Mouse (Mus musculus): ENCODE data around the gene Cercam.
"Not testable (repeated sequence)": the region's sequence is repeated elsewhere in the genome, so short reads cannot be mapped to it uniquely, and the experiment has no call there.

The Cercam gene

DNA sequence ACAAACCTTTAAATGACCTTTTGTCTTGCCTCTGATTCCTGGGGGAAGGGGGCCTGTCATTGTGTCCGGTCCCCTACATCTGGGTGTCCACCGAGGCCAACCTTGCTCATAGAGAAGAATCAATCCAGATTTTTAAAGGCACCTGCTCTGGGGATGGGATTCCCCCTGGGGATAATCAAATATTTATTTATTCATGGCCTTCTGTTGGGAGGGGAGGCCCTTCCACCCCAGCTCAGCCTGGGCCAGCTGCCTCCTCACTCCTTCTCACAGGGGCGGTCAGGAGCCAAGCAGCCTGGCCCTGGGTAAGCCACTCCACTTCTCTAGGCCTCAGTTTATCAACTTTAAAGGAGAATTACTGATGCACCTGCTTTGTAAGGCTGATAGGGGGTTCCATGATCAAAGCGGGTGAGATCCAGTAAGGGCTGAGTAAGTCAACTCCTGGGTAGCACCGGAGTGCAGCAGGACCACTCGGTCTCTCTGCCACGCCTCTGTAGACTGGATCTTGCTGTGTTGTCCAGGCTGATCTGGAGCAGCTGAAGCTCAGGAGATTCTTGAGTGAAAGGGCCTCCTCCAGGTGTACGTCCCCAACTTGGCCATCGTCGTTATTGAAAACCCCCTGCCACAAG, 13.3 kb upstream of the Cercam start:
- DNase-seq = no peak

DNA sequence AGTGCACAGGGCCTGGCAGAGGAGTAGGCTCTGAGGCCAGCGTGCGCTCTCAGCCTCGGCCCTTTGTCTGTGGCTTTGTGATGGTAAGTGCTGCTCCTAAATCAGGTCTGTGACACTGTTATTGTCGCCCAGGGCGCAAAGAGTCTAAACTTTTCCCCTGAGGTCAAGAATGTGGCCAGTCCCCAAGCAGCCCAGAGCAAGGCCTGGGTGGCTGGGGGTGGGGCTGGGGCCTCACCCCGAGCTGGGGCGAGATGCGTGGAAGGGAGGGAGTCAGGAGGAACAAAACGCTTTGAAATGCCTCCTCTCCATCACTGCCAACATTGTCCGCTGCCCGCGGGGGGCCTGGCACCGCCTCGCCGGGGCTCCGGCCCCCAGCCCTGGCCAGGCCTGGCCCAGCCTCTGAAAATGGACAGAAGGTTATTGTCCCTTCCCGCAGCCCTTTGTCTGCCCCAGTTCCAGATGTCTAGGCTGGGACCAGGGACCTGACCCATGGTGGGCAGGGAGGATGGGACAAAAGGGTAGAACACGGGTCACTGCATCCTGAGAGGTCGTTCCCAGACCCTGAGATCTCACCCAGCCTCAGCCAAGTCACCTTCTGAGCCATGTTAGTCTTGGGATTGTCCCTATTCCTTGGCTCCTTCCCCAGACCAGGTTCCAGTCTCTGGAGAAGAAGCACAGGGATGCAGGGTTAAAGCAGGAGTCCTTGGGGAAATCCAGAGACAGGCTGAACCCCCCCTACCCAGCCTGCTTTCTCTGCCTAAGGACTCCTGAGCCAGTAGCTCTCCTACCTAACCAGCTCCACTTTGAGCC, 12.3 kb upstream of the Cercam start:
- no peak for DNase-seq

- no peak for DNase-seq
Observed at GRCm38 (mm10) chr2:29857341-29857740, 11.6 kb upstream of the Cercam start.

GRCm38 (mm10) chr2:29857967-29858366, 11.0 kb upstream of the Cercam start:
- no peak for DNase-seq

GRCm38 (mm10) chr2:29858748-29859473, 10.1 kb upstream of the Cercam start:
- DNase-seq = peak; percentile 29 to 54

- no peak for DNase-seq
Observed at GRCm38 (mm10) chr2:29865125-29865524, 3.8 kb upstream of the Cercam start.

DNA sequence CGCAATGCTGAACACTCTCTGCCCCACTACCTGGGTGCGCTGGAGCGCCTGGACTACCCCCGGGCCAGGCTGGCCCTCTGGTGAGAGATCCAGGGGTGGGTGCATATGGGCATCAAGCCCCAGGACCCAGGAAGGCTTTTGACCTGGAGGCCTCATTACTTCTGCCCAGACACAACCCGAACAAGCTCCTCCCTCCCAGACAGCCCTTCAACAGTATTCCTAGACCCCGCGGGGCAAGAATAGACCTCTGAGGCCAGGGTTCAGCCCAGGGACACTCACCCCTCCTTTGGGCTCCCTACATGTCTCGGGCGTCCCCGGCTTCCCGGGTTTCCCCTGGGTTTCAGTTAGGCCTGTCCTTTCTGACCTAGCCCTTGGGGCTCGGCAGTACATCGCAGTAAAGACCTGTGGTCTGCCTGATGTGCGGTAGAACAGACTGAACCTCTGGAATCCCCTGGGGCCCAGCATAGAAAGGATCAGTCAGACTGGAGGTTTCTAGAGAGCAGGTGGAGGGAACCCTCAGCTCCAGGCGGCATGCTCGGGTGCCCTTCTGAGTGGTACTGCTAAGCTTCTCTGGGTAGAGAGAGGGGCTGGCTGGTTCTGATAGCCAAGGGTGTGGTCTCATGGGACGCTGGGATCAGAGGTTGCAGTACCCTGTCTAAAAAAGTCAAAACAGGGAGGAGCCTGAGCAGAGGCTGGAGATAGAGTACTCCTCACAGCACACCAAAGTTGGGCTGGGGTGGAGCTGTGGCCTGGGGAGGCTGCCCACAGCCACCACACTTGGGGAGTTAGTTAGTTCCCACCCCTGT, 885 bp downstream of the Cercam start:
- peak; percentile 27 for DNase-seq

GRCm38 (mm10) chr2:29872581-29873295, 3.8 kb downstream of the Cercam start:
- DNase-seq = no peak

DNA sequence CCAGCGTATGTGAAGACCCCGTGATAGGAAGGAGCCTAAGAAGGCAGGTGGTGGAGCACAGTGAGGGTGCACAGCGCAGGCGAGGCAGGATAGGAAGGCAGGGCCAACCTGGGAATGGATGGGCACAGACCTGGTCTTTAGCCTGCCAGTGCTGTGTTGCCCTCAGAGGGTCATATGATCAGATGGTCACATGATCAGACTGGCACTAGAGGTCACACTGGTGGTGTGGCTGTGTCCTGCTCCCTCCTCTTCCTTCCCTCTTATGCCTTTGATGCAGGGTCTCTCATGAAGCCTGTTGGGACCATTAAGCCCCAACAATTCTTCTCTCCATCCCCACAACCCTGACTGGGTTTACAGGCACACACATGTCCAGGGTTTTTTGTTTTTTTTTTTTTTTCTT, 4.8 kb downstream of the Cercam start:
- no peak for DNase-seq

DNA sequence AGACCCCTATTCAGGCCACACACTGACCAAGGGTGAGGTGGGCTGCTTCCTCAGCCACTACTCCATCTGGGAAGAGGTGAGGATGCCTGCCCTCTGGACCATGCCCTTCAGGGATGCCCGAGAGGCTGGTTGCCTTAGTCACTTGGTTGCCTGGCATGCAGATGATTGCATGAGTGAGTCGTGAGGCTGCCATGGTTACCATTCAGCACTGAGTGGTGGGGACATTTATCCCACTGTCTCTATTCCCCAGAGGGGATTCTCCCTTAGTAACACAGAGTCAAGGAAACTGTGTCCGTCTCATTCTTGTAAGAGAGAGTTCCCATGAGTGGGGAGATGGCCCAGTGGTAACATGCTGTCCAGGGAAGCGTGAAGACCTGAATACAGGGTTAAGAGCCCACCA, 9.1 kb downstream of the Cercam start:
- no peak for DNase-seq

DNA sequence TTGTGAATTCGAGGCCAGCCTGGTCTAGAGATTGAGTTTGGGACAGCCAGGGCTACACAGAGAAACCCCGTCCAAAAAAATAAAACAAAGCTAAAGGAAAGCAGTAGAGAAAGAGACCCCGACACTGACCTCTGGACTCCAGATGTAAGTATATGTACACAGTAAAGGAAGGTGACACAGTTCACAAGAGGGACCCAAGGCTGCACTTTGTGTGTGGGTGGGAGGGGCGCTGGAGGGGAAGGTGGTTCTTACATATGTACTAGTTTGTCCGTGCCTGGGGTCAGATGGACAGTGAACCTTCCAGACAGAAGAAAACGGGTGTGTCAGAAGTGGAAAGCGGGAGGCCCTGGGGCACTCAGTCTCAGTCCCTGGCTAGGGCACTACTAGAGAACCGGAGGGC, 10.2 kb downstream of the Cercam start:
- no peak for DNase-seq

- no peak for DNase-seq
Observed at GRCm38 (mm10) chr2:29879964-29880830, 11.2 kb downstream of the Cercam start.

DNA sequence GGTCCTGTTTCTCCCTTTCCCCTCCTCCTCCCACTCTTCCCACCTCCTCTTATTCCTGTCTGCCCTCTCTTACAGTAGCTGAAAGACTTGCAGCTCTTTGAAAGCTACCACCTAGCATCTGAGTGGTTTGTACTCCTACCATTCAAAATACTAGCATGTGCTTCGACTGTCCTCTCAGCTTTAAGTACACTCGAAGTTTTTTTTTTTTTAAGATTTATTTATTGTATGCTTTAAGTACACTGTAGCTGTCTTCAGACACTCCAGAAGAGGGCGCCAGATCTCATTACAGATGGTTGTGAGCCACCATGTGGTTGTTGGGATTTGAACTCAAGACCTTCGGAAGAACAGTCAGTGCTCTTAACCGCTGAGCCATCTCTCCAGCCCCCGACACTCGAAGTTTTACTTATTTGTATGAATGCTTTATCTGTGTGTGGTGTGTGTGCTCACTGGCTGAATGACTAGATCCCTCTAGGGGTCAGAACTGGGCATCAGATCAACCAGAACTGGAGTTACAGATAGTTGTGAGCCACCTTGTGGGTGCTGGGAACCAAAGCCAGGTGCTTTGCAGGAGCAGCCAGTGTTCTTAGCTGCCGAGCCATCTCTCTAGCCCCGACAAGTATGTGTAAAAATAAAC, 17.8 kb downstream of the Cercam start:
- not testable (repeated sequence) for DNase-seq

DNA sequence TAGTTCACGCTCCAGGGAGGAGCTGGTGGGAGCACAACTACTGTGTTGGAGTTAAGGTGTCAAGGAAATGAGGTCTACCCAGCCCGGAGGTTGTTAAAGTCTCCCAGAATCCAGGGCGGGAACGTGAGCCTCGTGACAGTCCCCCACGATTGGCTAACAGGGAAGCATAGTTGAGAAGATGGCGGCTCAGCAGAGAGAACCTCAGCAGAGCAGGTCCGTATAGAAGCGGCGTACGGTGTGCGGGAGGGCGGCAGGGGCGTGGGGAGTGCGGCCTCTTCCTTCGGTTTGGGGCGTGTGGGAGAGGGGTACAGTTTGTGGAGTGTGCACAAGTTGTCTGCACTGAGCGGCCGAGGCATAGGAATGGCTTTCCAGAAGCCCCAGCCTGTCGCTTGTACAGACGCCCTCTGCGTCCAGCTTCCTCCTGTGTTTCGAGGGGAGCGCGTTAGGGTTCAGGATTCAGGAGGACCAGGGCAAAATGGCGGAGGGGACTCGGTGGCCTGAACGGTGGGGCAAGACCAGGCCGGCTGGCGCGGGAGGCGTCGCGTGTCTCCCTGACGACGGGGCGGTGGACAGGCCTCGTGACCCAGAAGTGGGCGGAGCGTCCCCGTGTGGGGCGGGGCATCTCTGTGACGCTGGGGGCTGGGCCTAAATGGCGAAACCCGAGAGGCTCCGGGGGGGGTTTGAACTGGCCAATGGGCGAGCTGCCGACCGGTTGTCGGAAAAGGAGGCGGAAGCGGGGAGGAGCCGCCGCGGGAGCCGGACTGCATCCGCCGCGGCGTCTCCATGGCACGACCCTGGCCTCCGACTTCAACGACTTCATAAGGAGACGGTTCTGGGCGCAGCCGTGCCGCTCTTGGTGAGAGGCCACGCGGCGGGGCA, 20.3 kb downstream of the Cercam start, which contains the start of gene Odf2:
Gene Odf2 (plus strand): TSS at position 156 of the 879 bp plus-strand sequence.
- peak; percentile 100 for DNase-seq

DNA sequence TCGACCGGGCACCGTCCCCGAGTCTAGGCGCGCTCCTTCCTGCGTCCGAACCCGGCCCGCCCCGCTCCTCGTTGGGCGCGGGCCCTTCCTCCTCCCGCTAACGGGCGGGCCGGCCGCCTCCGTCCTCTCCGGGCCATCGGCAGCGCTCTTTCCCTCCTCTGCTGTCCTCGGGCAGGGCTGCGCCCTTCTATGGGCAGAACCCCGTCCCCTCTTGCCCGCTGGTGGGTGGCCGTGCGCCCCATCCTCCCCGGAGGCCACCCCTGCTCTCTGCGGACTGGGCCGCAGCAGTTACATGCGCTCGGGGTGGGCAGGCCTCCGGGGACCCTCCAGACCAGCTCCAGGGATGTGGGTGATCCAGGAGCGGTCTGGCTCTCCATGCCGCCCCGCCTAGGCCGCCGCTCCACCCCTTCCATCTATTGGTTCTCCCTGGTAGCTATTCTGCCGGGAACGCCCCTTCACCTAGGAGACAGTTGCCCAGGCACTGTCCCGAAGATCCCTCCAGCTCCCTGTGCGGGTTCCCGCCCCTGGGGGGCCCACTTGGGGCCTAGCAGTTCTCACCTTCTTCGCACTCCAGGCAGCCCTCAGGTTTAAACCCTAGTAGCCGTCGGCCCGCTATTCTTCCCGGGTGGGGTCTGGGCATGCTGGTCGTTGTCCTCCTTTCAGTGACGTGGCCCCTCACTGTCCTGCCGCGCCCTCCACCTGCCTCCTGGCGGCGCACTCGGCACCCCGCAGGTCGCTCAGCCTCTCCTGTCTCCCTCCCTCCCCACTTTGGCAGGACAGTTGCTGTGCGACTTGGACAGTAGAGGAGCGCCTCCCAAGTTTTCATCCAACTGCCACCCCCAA, 21.2 kb downstream of the Cercam start:
- peak; percentile 86 to 91 for DNase-seq

DNA sequence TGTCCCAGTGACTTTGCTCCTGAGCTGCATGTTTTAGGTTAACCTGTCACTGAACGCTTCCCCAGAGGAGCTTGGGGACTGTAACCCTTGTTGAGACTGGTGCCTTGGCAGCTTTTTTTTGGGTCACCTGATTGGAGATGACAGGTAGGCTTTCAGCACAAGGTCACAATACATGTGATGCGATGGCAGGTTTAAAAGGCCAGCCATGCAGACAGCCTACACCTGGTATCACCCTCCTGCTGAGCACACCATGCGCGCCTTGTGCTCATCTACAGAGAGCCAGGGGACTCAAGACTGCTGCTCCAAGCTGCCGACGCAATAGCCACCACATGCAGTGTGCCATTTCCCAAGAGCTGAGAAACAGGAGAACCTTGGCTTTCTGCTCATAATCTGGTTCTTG, 22.8 kb downstream of the Cercam start:
- no peak for DNase-seq

- no peak for DNase-seq
Observed at GRCm38 (mm10) chr2:29896071-29896470, 27.1 kb downstream of the Cercam start.

DNA sequence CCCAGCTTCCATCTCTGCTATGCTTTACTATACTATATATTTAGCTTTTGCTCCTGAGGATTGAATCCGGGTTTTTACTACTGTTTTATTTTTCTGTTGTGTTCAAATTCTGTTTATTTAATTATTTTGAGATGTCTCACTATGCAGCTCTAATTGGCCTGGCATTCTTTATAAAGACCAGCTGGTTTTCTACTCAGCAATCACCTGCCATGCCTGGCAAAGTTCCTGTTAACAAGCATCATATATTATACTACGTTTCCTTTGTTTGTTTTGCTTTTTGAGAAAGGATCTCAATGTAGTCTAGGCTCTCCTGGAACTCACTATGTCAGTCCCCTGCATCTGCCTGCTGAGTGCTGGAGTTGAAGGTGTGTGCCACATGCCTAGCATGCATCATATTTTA, 28.4 kb downstream of the Cercam start:
- no peak for DNase-seq

DNA sequence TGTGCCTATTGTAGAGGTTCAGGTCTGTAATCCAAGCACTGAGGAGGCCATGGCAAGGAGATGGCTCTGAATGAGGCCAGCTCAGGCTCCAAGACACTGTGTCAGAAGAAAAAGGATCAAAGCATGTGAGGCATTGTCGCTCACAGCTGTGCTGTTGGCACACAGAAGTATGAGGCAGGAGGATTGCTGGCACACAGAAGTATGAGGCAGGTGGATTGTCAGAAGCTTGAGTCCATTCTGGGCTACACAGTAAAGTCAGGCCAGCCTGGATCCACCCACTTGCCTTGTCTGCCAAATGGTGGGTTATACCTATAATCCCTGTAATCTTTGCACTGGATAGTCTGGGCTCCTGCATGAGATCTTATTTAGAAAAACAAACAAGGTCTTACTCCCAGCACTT, 29.1 kb downstream of the Cercam start:
- no peak for DNase-seq

All from lung, adult 18-20 months (tissue).